Comparison of ENCODE assay signal across 12 mouse cellular contexts in the genomic region with DNA sequence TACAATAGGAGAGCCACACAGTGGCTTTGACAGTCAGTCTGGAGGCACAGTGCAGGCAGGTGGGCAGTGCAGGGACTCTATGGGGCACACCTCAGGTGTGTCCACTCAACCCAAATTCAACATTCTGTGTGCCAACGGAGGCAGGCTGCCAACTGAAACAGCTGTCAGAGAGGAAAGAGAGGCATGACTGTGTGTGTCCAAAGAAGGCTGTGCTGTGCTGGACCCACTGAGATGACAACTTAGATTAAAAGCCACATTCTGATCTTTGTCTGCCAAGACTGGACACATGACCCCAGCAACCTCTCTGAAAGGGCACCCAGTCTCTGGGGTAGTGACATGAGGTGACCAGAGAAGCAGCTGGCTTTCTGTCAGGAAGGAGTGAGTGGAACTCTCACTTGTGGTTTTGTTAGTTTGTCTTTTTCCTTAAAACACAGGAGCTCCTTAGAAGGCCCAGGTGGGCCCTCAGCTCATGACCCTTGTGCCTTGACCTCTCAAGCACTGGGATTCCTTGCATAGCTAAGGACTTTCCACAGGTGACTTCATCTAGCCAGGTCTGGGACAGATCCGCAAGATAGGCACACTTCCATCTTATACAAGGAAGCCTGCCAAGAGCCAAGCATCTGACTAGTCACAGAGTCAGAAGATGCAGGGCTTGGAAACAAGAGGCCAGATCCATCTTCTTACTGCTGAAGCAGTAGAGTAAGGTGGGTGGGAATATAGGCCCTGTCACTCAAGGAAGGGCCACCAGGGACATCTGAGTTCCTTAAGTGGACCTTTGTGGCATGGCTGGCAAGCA. TPM values are rescaled to one million over a fixed set of nuclear protein-coding genes. Genes with fewer than 3 reads are reported as not detected.
DNase-seq lines count a peak whose midpoint lies in the region; ATAC-seq and TF ChIP-seq lines count a peak whose summit lies in the region.
"Had no signal": no experiment of that assay in that cellular context is flagged by ENCODE, and none has a peak within 500 bp of the region (broad histone marks: within the 10 kb centered on the region; RNA-seq: fewer than 3 reads in every experiment).

No protein-coding gene starts in this region.

- TF ChIP-seq CTCF in hindbrain, postnatal 0 days (IDR thresholded peaks at IDR 0.05; ENCODE audit: low read depth), result no peak
- no peak for TF ChIP-seq CTCF in lung, adult 2 months (IDR thresholded peaks at IDR 0.05; ENCODE audit: insufficient read depth, low read length)

- H3K4me3 ChIP-seq in hindbrain, embryonic 10.5 days, result no peak overlapping the region
- H3K4me3 ChIP-seq in hindbrain, postnatal 0 days (ENCODE audit: low read length), result no peak overlapping the region
- no peak overlapping the region for H3K4me3 ChIP-seq in midbrain, embryonic 13.5 days (replicated peaks)
- H3K4me3 ChIP-seq in midbrain, embryonic 10.5 days, result no peak overlapping the region
- H3K4me3 ChIP-seq in lung, adult 2 months (replicated peaks; ENCODE audit: extremely low read depth, low read depth, low read length), result no peak overlapping the region

- H3K27me3 ChIP-seq in hindbrain, embryonic 10.5 days (ENCODE audit: insufficient read depth, poor library complexity, severe bottlenecking), result no peaks in the 10 kb centered on the region
- H3K27me3 ChIP-seq in hindbrain, postnatal 0 days (ENCODE audit: insufficient read depth, low read length), result no peaks in the 10 kb centered on the region
- no peaks in the 10 kb centered on the region for H3K27me3 ChIP-seq in midbrain, embryonic 13.5 days
- H3K27me3 ChIP-seq in midbrain, embryonic 10.5 days (ENCODE audit: low read depth, poor library complexity, severe bottlenecking), result no peaks in the 10 kb centered on the region

- 0 out of 2 replicates have a peak overlapping the region, but pooled peaks have one; percentile 2 for H3K27ac ChIP-seq in hindbrain, embryonic 10.5 days
- H3K27ac ChIP-seq in hindbrain, postnatal 0 days, result no peak overlapping the region
- H3K27ac ChIP-seq in midbrain, embryonic 13.5 days, result no peak overlapping the region
- H3K27ac ChIP-seq in midbrain, embryonic 10.5 days (replicated peaks), result no peak overlapping the region

- no peak for DNase-seq in hindbrain, embryonic 10.5 days (ENCODE audit: low spot score)
- no peak for DNase-seq in hindbrain, postnatal 0 days (ENCODE audit: low spot score)
- no peak for DNase-seq in midbrain, embryonic 10.5 days (ENCODE audit: low spot score)
- DNase-seq in lung, adult 2 months, result peak; percentile 59
- DNase-seq in embryo, embryonic 9.5 days (ENCODE audit: extremely low spot score), result no peak
- DNase-seq in embryo, embryonic 11 days, result no peak
- DNase-seq: layer of hippocampus, adult 9-11 months; right cerebral cortex, postnatal 25 days; thymus, postnatal 14 days had no signal

- H3K4me1 ChIP-seq in hindbrain, embryonic 10.5 days (replicated peaks), result peaks cover 27% of the 10 kb centered on the region
- peaks cover 19% of the 10 kb centered on the region for H3K4me1 ChIP-seq in hindbrain, postnatal 0 days (ENCODE audit: insufficient read depth, low read length)
- peaks cover 32% of the 10 kb centered on the region for H3K4me1 ChIP-seq in midbrain, embryonic 13.5 days (replicated peaks)
- H3K4me1 ChIP-seq in midbrain, embryonic 10.5 days, result peaks cover 9% of the 10 kb centered on the region; the same call in 1 of the 2 replicates
- H3K4me1 ChIP-seq in lung, adult 2 months (ENCODE audit: control insufficient read depth, insufficient read depth, low read length), result peaks cover 23% of the 10 kb centered on the region

- H3K36me3 ChIP-seq in hindbrain, embryonic 10.5 days, result peaks cover 3% of the 10 kb centered on the region; the same call in 1 of the 2 replicates
- H3K36me3 ChIP-seq in hindbrain, postnatal 0 days (ENCODE audit: insufficient read depth, low read length), result no peaks in the 10 kb centered on the region
- no peaks in the 10 kb centered on the region; the same call in 1 of the 2 replicates for H3K36me3 ChIP-seq in midbrain, embryonic 13.5 days
- peaks cover 7% of the 10 kb centered on the region for H3K36me3 ChIP-seq in midbrain, embryonic 10.5 days

- no peaks in the 10 kb centered on the region for H3K9me3 ChIP-seq in hindbrain, embryonic 10.5 days
- no peaks in the 10 kb centered on the region for H3K9me3 ChIP-seq in hindbrain, postnatal 0 days (ENCODE audit: low read length)
- H3K9me3 ChIP-seq in midbrain, embryonic 13.5 days, result no peaks in the 10 kb centered on the region
- H3K9me3 ChIP-seq in midbrain, embryonic 10.5 days (replicated peaks), result no peaks in the 10 kb centered on the region

- ATAC-seq in hindbrain, postnatal 0 days, result no peak
- 0 out of 2 replicates have a peak, but pooled peaks have one; percentile 3 for ATAC-seq in midbrain, embryonic 13.5 days

- H3K4me2 ChIP-seq in hindbrain, postnatal 0 days (ENCODE audit: low read depth, low read length), result no peak overlapping the region
- H3K4me2 ChIP-seq in midbrain, embryonic 13.5 days (replicated peaks), result no peak overlapping the region

- WGBS in hindbrain, embryonic 10.5 days, result 91% methylated on average over 2 of the region's 2 CpGs
- 62% methylated on average over 2 of the region's 2 CpGs for WGBS in hindbrain, postnatal 0 days
- 91% methylated on average over 2 of the region's 2 CpGs for WGBS in midbrain, embryonic 13.5 days
- 92% methylated on average over 2 of the region's 2 CpGs for WGBS in midbrain, embryonic 10.5 days
- 46% methylated on average over 2 of the region's 2 CpGs for WGBS in lung, adult 2 months

- no peak overlapping the region for H3K9ac ChIP-seq in hindbrain, postnatal 0 days (replicated peaks; ENCODE audit: low read length)
- no peak overlapping the region for H3K9ac ChIP-seq in midbrain, embryonic 13.5 days (replicated peaks)

- no peak for TF ChIP-seq POLR2A in lung, adult 2 months (IDR thresholded peaks at IDR 0.05; ENCODE audit: borderline replicate concordance, extremely low read depth, low read depth, low read length)

RNA-seq across cellular contexts. Expression of gene Ppp1r37, which starts 21.9 kb away (rescaled TPM):
- 22.6 and 30.4 TPM in 2 replicates for polyA plus RNA-seq in hindbrain, embryonic 10.5 days (2016; fragmentation: Nextera tagmentation; extraction: Ambion mirVana)
- 125 and 128 TPM in 2 replicates for total RNA-seq in hindbrain, postnatal 0 days (2014; rRNA removed)
- polyA plus RNA-seq in hindbrain, postnatal 0 days (2015; fragmentation: Nextera tagmentation; extraction: Ambion mirVana), result 27.0 and 27.7 TPM in 2 replicates
- polyA plus RNA-seq in midbrain, embryonic 13.5 days (2015; fragmentation: Nextera tagmentation; extraction: Ambion mirVana), result 25.7 and 37.0 TPM in 2 replicates
- polyA plus RNA-seq in midbrain, embryonic 10.5 days (2016; fragmentation: Nextera tagmentation; extraction: Ambion mirVana), result 20.3 and 20.5 TPM in 2 replicates
- polyA plus RNA-seq in lung, adult 2 months (2012; rRNA removed), result 113 and 121 TPM in 2 replicates

RNA-seq across cellular contexts. Expression of gene Nkpd1, which starts 23.3 kb away (rescaled TPM):
- 0.09 and 0.10 TPM in 2 replicates for polyA plus RNA-seq in hindbrain, embryonic 10.5 days (2016; fragmentation: Nextera tagmentation; extraction: Ambion mirVana)
- total RNA-seq in hindbrain, postnatal 0 days (2014; rRNA removed), result 1.9 and 4.4 TPM in 2 replicates
- polyA plus RNA-seq in hindbrain, postnatal 0 days (2015; fragmentation: Nextera tagmentation; extraction: Ambion mirVana), result 1.3 TPM in 2 replicates
- polyA plus RNA-seq in midbrain, embryonic 13.5 days (2015; fragmentation: Nextera tagmentation; extraction: Ambion mirVana), result 0.08 and 0.11 TPM in 2 replicates
- polyA plus RNA-seq in midbrain, embryonic 10.5 days (2016; fragmentation: Nextera tagmentation; extraction: Ambion mirVana), result 0.06 TPM in 2 replicates
- 0.62 and 17.3 TPM in 2 replicates for polyA plus RNA-seq in lung, adult 2 months (2012; rRNA removed)
- total RNA-seq: gastrocnemius, adult 8-10 months had no signal
- polyA plus RNA-seq: heart, embryonic 14.5 days had no signal

RNA-seq across cellular contexts. Expression of gene Trappc6a, which starts 32.8 kb away (rescaled TPM):
- 68.8 and 71.4 TPM in 2 replicates for polyA plus RNA-seq in hindbrain, embryonic 10.5 days (2016; fragmentation: Nextera tagmentation; extraction: Ambion mirVana)
- total RNA-seq in hindbrain, postnatal 0 days (2014; rRNA removed), result 26.4 and 46.5 TPM in 2 replicates
- 42.8 and 44.3 TPM in 2 replicates for polyA plus RNA-seq in hindbrain, postnatal 0 days (2015; fragmentation: Nextera tagmentation; extraction: Ambion mirVana)
- 36.6 and 43.3 TPM in 2 replicates for polyA plus RNA-seq in midbrain, embryonic 13.5 days (2015; fragmentation: Nextera tagmentation; extraction: Ambion mirVana)
- polyA plus RNA-seq in midbrain, embryonic 10.5 days (2016; fragmentation: Nextera tagmentation; extraction: Ambion mirVana), result 65.2 and 68.2 TPM in 2 replicates
- 63.1 and 93.4 TPM in 2 replicates for polyA plus RNA-seq in lung, adult 2 months (2012; rRNA removed)

RNA-seq across cellular contexts. Expression of gene Bloc1s3, which starts 32.8 kb away (rescaled TPM):
- polyA plus RNA-seq in hindbrain, embryonic 10.5 days (2016; fragmentation: Nextera tagmentation; extraction: Ambion mirVana), result 2.4 and 3.8 TPM in 2 replicates
- total RNA-seq in hindbrain, postnatal 0 days (2014; rRNA removed), result 18.8 and 22.4 TPM in 2 replicates
- polyA plus RNA-seq in hindbrain, postnatal 0 days (2015; fragmentation: Nextera tagmentation; extraction: Ambion mirVana), result 3.8 and 4.3 TPM in 2 replicates
- polyA plus RNA-seq in midbrain, embryonic 13.5 days (2015; fragmentation: Nextera tagmentation; extraction: Ambion mirVana), result 2.9 and 4.5 TPM in 2 replicates
- polyA plus RNA-seq in midbrain, embryonic 10.5 days (2016; fragmentation: Nextera tagmentation; extraction: Ambion mirVana), result 2.3 and 2.4 TPM in 2 replicates
- 12.2 and 12.9 TPM in 2 replicates for polyA plus RNA-seq in lung, adult 2 months (2012; rRNA removed)

RNA-seq across cellular contexts. Expression of gene Zfp296, which starts 36.1 kb away (rescaled TPM):
- 0.22 and 0.72 TPM in 2 replicates for polyA plus RNA-seq in hindbrain, embryonic 10.5 days (2016; fragmentation: Nextera tagmentation; extraction: Ambion mirVana)
- total RNA-seq in hindbrain, postnatal 0 days (2014; rRNA removed), result 0.25 TPM in 1 of 2 replicates, not detected in the other
- not detected in 2 replicates for polyA plus RNA-seq in hindbrain, postnatal 0 days (2015; fragmentation: Nextera tagmentation; extraction: Ambion mirVana)
- polyA plus RNA-seq in midbrain, embryonic 13.5 days (2015; fragmentation: Nextera tagmentation; extraction: Ambion mirVana), result 0.26 and 0.31 TPM in 2 replicates
- polyA plus RNA-seq in midbrain, embryonic 10.5 days (2016; fragmentation: Nextera tagmentation; extraction: Ambion mirVana), result 0.10 and 0.22 TPM in 2 replicates
- 4.3 and 5.0 TPM in 2 replicates for polyA plus RNA-seq in lung, adult 2 months (2012; rRNA removed)
